9 mouse cellular contexts compared by ENCODE assay signal in genomic region chr11:74468195-74468594, GRCm38 (mm10).
DNase-seq lines count a peak whose midpoint lies in the region; ATAC-seq and TF ChIP-seq lines count a peak whose summit lies in the region.
"Had no signal": no experiment of that assay in that cellular context is flagged by ENCODE, and none has a peak within 500 bp of the region (broad histone marks: within the 10 kb centered on the region; RNA-seq: fewer than 3 reads in every experiment).

No protein-coding gene starts in this region.

- no peaks in the 10 kb centered on the region for H3K9me3 ChIP-seq in hindbrain, embryonic 10.5 days
- no peaks in the 10 kb centered on the region for H3K9me3 ChIP-seq in hindbrain, embryonic 14.5 days (ENCODE audit: control insufficient read depth, low read length)
- H3K9me3 ChIP-seq in embryonic facial prominence, embryonic 11.5 days (replicated peaks; ENCODE audit: control insufficient read depth, low read length) = no peaks in the 10 kb centered on the region
- no peaks in the 10 kb centered on the region for H3K9me3 ChIP-seq in hindbrain, embryonic 13.5 days
- H3K9me3 ChIP-seq in neural tube, embryonic 11.5 days (ENCODE audit: control insufficient read depth, low read length) = no peaks in the 10 kb centered on the region

- H3K4me1 ChIP-seq in hindbrain, embryonic 10.5 days (replicated peaks) = peaks cover 25% of the 10 kb centered on the region
- H3K4me1 ChIP-seq in hindbrain, embryonic 14.5 days (replicated peaks; ENCODE audit: control insufficient read depth, insufficient read depth, low read length) = peaks cover 14% of the 10 kb centered on the region
- peaks cover 2% of the 10 kb centered on the region; the same call in 1 of the 2 replicates for H3K4me1 ChIP-seq in embryonic facial prominence, embryonic 11.5 days (ENCODE audit: control insufficient read depth, insufficient read depth, low read length)
- H3K4me1 ChIP-seq in hindbrain, embryonic 13.5 days (replicated peaks) = peaks cover 29% of the 10 kb centered on the region
- no peaks in the 10 kb centered on the region for H3K4me1 ChIP-seq in neural tube, embryonic 11.5 days (ENCODE audit: control insufficient read depth, insufficient read depth, low read length)
- peaks cover 10% of the 10 kb centered on the region for H3K4me1 ChIP-seq in cerebellum, adult 2 months (ENCODE audit: control insufficient read depth, insufficient read depth, low read length)

- ATAC-seq in hindbrain, embryonic 14.5 days (ENCODE audit: low FRiP score) = no peak
- ATAC-seq in embryonic facial prominence, embryonic 11.5 days (replicated peaks; ENCODE audit: insufficient number of reproducible peaks, low FRiP score, low TSS enrichment, low read depth) = peak; percentile 72; the same call in 1 of the 2 replicates
- no peak for ATAC-seq in hindbrain, embryonic 13.5 days (ENCODE audit: low FRiP score)
- no peak for ATAC-seq in neural tube, embryonic 11.5 days (ENCODE audit: insufficient read depth, low FRiP score, low TSS enrichment)

- no peak overlapping the region for H3K4me3 ChIP-seq in hindbrain, embryonic 10.5 days
- no peak overlapping the region for H3K4me3 ChIP-seq in hindbrain, embryonic 14.5 days (replicated peaks; ENCODE audit: low read length)
- no peak overlapping the region for H3K4me3 ChIP-seq in embryonic facial prominence, embryonic 11.5 days (ENCODE audit: low read depth, low read length)
- H3K4me3 ChIP-seq in hindbrain, embryonic 13.5 days = no peak overlapping the region
- no peak overlapping the region for H3K4me3 ChIP-seq in neural tube, embryonic 11.5 days (ENCODE audit: low read depth, low read length)
- no peak overlapping the region for H3K4me3 ChIP-seq in cerebellum, adult 2 months (replicated peaks; ENCODE audit: insufficient read depth, low read depth, low read length)

- no peak overlapping the region for H3K9ac ChIP-seq in hindbrain, embryonic 14.5 days
- H3K9ac ChIP-seq in embryonic facial prominence, embryonic 11.5 days (replicated peaks; ENCODE audit: low read length) = no peak overlapping the region
- H3K9ac ChIP-seq in hindbrain, embryonic 13.5 days = no peak overlapping the region
- no peak overlapping the region for H3K9ac ChIP-seq in neural tube, embryonic 11.5 days (ENCODE audit: low read length)

- no peak overlapping the region for H3K4me2 ChIP-seq in hindbrain, embryonic 14.5 days (replicated peaks)
- H3K4me2 ChIP-seq in embryonic facial prominence, embryonic 11.5 days (ENCODE audit: low read depth, low read length) = no peak overlapping the region
- H3K4me2 ChIP-seq in hindbrain, embryonic 13.5 days = 0 out of 2 replicates have a peak overlapping the region, but pooled peaks have one; percentile 4
- no peak overlapping the region for H3K4me2 ChIP-seq in neural tube, embryonic 11.5 days (ENCODE audit: low read depth)

- H3K27me3 ChIP-seq in hindbrain, embryonic 10.5 days (ENCODE audit: insufficient read depth, poor library complexity, severe bottlenecking) = no peaks in the 10 kb centered on the region
- H3K27me3 ChIP-seq in hindbrain, embryonic 14.5 days (ENCODE audit: control insufficient read depth, insufficient read depth, low read length) = no peaks in the 10 kb centered on the region
- no peaks in the 10 kb centered on the region for H3K27me3 ChIP-seq in embryonic facial prominence, embryonic 11.5 days (ENCODE audit: control insufficient read depth, insufficient read depth, low read length)
- no peaks in the 10 kb centered on the region for H3K27me3 ChIP-seq in hindbrain, embryonic 13.5 days
- no peaks in the 10 kb centered on the region for H3K27me3 ChIP-seq in neural tube, embryonic 11.5 days (ENCODE audit: control insufficient read depth, insufficient read depth, low read length)
- H3K27me3 ChIP-seq in cerebellum, adult 2 months (ENCODE audit: control insufficient read depth, insufficient read depth, low read length) = no peaks in the 10 kb centered on the region

- TF ChIP-seq CTCF in cerebellum, adult 2 months (IDR thresholded peaks at IDR 0.05; ENCODE audit: borderline replicate concordance, insufficient read depth, low read depth, low read length) = no peak

- H3K36me3 ChIP-seq in hindbrain, embryonic 10.5 days = no peaks in the 10 kb centered on the region
- H3K36me3 ChIP-seq in hindbrain, embryonic 14.5 days (replicated peaks; ENCODE audit: control insufficient read depth, insufficient read depth) = no peaks in the 10 kb centered on the region
- no peaks in the 10 kb centered on the region for H3K36me3 ChIP-seq in embryonic facial prominence, embryonic 11.5 days (replicated peaks; ENCODE audit: control insufficient read depth, insufficient read depth, low read depth, low read length)
- no peaks in the 10 kb centered on the region for H3K36me3 ChIP-seq in hindbrain, embryonic 13.5 days
- H3K36me3 ChIP-seq in neural tube, embryonic 11.5 days (ENCODE audit: control insufficient read depth, insufficient read depth, low read length) = no peaks in the 10 kb centered on the region

- WGBS in hindbrain, embryonic 10.5 days = 34% methylated on average over 6 of the region's 6 CpGs
- 23% methylated on average over 6 of the region's 6 CpGs for WGBS in hindbrain, embryonic 14.5 days
- WGBS in embryonic facial prominence, embryonic 11.5 days = 49% methylated on average over 6 of the region's 6 CpGs
- 15% methylated on average over 6 of the region's 6 CpGs for WGBS in hindbrain, embryonic 13.5 days
- 51% methylated on average over 6 of the region's 6 CpGs for WGBS in neural tube, embryonic 11.5 days
- 62% methylated on average over 6 of the region's 6 CpGs for WGBS in cerebellum, adult 2 months

- DNase-seq in hindbrain, embryonic 10.5 days (ENCODE audit: low spot score) = peak; percentile 25
- DNase-seq in hindbrain, embryonic 14.5 days (ENCODE audit: low spot score) = no peak
- no peak for DNase-seq in embryonic facial prominence, embryonic 11.5 days (ENCODE audit: low spot score)
- DNase-seq in neural tube, embryonic 11.5 days (ENCODE audit: low spot score) = peak; percentile 22
- no peak for DNase-seq in cerebellum, adult 2 months
- no peak for DNase-seq in cerebellum, adult 8-10 months
- no peak for DNase-seq in gastrocnemius, adult 8-10 months (ENCODE audit: low spot score in 2 of 2)
- DNase-seq: kidney, adult 2 months had no signal

- H3K27ac ChIP-seq in hindbrain, embryonic 10.5 days = peak overlapping the region; percentile 35; the same call in 1 of the 2 replicates
- H3K27ac ChIP-seq in hindbrain, embryonic 14.5 days = no peak overlapping the region
- H3K27ac ChIP-seq in embryonic facial prominence, embryonic 11.5 days (replicated peaks; ENCODE audit: low read depth, low read length) = no peak overlapping the region
- H3K27ac ChIP-seq in hindbrain, embryonic 13.5 days = peak overlapping the region; percentile 18
- no peak overlapping the region for H3K27ac ChIP-seq in neural tube, embryonic 11.5 days (ENCODE audit: low read depth, low read length)
- H3K27ac ChIP-seq in cerebellum, adult 2 months (ENCODE audit: insufficient read depth, low read length) = no peak overlapping the region

- TF ChIP-seq POLR2A in cerebellum, adult 2 months (IDR thresholded peaks at IDR 0.05; ENCODE audit: borderline replicate concordance, insufficient read depth, low read length) = no peak

Comparison
In these comparisons a context has a peak if more than half of its experiments do, and no peak if none do; other contexts are left out.
1. DNase-seq: peak in hindbrain, embryonic 10.5 days (single experiment) and neural tube, embryonic 11.5 days (single experiment); none in hindbrain, embryonic 14.5 days (single experiment), embryonic facial prominence, embryonic 11.5 days (single experiment), cerebellum, adult 2 months (0 of 2), cerebellum, adult 8-10 months (single experiment) and gastrocnemius, adult 8-10 months (0 of 2).
2. H3K27ac ChIP-seq: peak in hindbrain, embryonic 10.5 days (single experiment) and hindbrain, embryonic 13.5 days (single experiment); none in hindbrain, embryonic 14.5 days (single experiment), embryonic facial prominence, embryonic 11.5 days (single experiment), neural tube, embryonic 11.5 days (single experiment) and cerebellum, adult 2 months (single experiment).